Mouse (Mus musculus): ENCODE data around the gene Tnf. TPM values are rescaled to one million over a fixed set of nuclear protein-coding genes. Genes with fewer than 3 reads are reported as not detected.
A peak's percentile ranks its signal among the peaks of the same experiment; 100 is the strongest.

Tnf gene
- total RNA-seq, 2 experiments from 2014 or later = 0.25 TPM; not detected in 1

DNA sequence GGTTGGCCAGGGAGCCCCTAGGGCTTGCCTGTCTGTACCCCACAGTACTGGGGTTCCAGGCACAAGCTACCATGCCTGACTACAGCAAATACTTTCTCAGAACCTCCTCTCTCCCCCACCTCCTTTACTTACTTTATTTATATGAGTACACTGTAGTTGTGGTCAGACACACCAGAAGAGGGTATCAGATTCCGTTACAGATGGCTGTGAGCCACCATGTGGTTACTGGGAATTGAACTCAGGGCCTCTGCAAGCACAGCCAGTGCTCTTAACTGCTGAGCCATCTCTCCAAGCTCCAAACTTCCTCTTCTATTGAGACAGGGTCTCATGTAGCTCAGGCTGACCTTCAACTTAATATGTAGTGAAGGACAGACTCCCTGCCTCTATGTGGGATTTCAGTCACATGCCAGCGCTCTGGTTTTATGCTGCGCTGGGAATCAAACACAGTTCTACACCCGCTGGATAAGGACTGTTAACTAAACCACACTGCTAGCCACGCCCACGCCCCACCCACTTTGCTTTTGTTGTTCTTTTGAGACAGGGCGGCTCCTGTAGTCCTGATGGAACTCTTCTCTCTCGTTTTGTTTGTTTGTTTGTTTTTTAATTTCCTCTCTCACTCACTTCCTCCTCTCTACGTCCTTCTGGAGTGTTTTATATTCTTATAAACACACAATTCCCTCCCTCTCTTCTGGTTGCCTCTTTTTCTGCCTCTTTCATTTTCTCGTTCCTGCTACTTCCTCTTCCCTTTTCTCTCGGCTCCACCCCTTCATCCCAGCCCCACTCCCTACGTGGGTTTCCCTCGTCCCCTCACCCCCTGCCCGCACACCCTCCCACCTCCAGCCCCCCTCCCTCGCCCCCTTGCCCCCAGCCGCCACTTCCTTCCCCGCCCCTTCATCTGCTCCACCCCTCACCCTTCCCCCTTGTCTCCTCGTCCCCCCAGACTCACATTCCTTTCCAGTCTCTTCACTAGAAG, 15.9 kb downstream of the Tnf start:
- no peak for DNase-seq (ENCODE audit: low spot score in 2 of 2)
- intact Hi-C loops (cut with DNase I) = no loop called here

DNA sequence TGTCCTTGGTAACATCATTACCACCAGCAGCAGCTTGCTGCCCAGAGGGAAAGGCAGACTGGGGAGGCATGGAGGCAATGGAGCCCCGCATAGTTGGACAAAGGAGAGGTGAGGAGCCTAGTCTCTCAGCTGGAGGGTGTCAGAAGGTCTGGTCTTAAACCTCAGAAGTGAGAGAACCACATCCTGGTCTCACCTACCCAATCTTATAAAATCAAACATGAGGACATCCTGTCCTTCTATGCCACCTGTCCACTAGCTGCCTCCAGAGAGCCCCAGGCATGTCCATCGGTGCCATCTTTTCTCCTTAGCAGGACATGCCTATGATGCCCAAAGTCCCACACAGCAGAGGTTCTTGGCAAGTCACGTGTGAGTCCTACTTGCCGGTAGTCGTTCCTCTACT, 21.7 kb downstream of the Tnf start:
- intact Hi-C loops (cut with DNase I) = no loop called here
- no peak for DNase-seq (ENCODE audit: low spot score in 2 of 2)

DNA sequence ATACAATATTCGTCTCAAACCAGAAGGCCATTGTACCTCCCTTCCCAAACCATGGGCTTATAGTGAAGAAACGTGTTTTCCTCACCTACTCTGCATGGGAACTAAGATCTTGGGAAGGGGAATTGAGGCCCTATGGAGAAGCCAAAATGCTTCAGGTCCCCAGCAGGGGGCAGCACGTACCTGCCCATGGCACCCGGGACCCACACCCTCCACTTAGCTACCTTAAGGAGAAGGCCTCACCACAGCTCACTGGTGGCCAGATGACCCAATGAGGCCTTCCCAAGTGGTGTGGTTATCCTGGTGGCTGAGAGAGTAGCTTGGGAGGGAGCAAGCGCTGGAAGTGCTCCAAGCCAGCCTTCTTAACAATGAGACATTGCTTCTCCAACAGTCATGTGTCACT, 23.3 kb downstream of the Tnf start:
- DNase-seq (ENCODE audit: low spot score in 2 of 2) = peak in 1 of 2 experiments; percentile 49
- intact Hi-C loops (cut with DNase I) = loop anchor here (2.0 kb wide), 1 partner anchor 54 kb away; the partner anchor contains the start of gene Atp6v1g2

DNA sequence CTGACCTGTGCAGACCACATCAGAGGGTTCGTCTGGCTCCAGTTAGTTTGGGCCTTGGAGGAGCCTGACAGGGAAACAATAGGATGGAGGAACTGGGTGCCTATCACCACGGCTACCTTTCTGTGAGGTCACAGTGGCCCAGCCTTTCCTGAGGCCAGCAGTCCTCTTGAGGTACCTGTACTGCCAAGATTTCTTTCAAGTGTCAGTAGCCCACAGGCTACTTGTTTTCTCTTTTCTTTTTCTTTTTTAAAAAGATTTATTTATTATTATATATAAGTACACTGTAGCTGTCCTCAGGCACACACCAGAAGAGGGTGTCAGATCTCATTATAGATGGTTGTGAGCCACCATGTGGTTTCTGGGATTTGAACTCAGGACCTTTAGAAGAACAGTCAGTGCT, 25.8 kb downstream of the Tnf start, which contains the start of gene Aif1:
TSS of gene Aif1 (minus strand) at position 101 of the 400 bp plus-strand sequence.
- intact Hi-C loops (cut with DNase I) = no loop called here
- no peak for DNase-seq (ENCODE audit: low spot score in 2 of 2)

DNA sequence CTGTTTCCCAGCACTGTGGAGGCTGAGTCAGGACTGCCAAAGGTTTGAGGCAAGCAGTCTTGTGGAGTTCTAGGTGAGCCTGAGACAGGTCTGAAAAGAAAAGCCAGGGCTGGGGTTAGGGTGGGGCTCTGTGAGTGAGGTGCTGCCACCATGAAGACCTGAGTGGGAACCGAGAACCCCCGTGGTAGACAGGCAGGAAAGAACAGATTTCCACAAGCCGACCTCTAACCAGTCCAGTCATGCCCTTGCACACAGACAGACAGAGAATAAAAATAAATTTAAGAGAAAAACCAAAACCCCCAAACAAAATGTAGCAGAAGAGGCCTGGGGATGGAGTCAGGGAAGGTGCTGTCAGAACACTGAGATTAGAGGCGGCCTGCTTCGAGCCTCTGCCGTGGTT, 26.4 kb downstream of the Tnf start:
- DNase-seq (ENCODE audit: low spot score in 2 of 2) = no peak
- intact Hi-C loops (cut with DNase I) = no loop called here

DNA sequence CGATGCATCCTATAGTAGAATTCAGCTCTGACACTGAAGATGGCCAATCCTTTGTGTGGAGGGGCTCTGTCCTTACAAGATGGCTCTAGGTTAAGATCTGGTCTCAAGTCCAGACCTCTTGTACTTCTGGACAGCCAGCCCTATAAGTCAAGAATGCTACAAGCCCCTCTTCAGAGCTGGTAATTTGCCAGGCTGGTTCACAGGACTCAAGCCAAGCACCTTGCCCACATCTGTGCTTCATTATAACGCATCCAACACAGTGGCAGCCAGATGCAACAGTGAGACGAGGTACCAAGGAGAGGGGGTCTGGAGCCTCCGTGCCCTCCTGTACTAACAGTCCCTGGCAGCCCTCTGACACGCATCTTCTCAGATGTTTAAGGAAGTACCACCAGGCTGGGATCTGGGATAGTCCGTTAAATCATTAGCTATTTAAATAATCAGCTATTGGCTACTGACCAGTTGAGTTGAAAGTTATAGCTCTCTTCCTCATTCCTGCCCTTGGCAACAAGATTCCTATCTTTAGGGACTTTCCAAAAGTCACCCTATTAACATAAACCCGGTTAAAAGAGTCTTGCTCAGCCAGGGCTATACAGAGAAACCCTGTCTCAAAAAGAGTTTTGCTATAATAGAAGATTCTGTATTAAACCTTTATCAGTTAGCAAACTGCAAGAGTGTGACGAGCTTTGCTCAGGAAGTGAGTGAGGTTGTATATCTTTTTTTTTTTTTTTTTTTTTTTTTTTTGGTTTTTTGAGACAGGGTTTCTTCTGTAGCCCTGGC, 27.4 kb downstream of the Tnf start:
- intact Hi-C loops (cut with DNase I) = no loop called here
- DNase-seq (ENCODE audit: low spot score in 2 of 2) = no peak

DNA sequence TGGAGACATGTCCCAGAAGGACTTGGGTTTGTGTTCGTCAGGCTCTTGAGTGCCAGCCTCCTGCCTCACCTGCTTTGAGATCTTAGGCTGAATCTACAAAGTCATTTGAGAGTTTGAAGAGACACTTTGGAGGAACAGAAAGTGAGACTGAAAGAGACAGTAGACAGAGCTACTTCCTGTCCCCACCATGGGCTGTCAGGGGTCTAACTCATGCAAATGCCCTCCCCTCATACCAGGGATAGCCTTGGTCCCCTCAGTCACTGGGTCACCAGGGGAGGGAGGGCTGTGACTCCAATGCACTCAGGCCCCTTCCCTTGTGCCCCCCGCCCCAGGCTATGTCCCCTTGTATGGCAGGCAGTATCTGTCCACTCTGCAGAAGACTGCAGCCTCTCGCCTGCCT, 28.5 kb downstream of the Tnf start:
- intact Hi-C loops (cut with DNase I) = no loop called here
- DNase-seq (ENCODE audit: low spot score in 2 of 2) = no peak

DNA sequence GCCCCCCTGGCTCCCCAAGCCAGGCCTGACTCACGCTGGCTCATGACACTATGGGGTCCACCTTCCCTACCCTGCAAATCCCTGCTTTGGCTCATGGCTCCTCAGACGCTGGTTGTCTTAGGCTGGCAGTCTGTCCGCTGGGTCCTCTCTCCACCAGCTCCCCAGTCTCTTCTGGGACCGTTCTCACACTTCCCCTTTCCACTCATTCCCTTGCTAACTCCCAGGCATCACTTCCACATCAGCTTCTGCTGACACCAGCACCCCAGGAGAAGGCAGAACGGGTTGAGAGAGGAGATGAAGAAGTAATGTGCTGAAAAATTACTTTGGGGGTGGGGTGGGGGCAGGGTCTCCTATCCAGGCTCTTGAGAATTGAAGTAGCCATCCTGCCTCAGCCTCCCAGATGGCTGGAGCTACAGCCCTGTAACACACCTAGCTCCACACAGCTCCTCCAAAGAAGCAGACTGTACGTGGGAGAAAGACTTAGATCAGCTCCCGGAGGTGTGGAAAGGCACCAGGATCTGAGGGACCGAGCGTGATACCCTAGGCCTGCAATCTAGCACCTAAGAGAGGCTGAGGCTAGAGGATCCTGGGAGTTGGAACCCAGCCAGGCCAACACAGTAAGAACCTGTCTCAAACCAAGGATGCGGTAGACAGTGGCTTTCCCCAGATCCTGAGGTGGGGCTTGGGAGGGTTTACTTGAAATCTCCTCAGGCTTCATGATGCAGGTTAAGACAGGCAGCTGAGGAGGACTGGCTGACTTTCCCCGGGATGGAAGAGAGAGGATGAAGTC, 29.2 kb downstream of the Tnf start:
- DNase-seq (ENCODE audit: low spot score in 2 of 2) = peak in 1 of 2 experiments; percentile 62
- intact Hi-C loops (cut with DNase I) = no loop called here

DNA sequence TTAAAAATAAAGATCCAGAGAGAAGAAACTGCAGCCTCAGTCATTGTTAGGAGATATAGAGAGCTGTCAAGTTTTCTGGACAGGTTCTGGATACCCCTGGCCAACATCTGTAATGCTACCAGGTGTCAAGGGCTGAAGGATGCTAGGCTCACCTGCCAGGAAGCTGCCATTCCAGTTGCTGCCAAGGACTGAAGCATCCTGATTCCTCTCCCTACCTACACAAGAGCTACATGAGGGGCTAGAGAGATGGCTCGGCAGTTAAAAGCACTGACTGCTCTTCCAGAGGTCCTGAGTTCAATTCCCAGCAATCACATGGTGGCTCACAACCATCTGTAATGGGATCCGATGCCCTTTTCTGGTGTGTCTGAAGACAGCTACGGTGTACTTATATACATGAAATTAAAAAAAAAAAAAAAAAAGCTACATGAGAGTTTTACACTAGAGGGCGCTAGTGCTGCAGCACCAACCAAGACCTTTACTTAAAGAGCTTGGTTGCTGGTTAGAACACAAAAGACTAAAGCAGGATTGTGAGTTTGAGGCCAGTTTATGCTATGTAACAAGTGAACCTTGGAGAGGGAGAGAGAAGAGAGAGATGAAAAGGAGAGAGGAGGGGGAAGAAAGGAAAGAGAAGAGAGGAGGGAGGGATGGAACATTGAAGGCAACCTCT, 33.1 kb downstream of the Tnf start:
- no peak for DNase-seq (ENCODE audit: low spot score in 2 of 2)
- intact Hi-C loops (cut with DNase I) = no loop called here

DNA sequence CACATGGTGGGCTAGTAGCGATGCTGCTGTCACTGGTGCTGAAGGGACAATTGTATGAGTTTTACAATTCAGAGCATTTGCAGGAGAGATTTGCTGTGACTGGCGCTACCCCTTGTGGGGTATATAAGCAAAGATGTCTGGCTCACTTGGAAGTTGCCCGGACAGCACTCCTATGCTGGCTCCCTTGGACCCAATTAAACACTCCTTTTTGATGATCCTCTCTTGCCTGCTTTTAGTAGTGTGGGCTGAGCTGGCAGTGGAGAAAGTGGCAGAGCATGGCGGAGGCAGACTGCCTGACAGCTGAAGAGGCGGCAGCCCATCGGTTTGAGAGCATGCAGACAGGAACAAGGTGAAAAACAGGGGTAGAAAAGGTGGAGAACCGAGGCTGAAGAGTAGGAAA, 34.0 kb downstream of the Tnf start:
- DNase-seq (ENCODE audit: low spot score in 2 of 2) = no peak
- intact Hi-C loops (cut with DNase I) = no loop called here

DNA sequence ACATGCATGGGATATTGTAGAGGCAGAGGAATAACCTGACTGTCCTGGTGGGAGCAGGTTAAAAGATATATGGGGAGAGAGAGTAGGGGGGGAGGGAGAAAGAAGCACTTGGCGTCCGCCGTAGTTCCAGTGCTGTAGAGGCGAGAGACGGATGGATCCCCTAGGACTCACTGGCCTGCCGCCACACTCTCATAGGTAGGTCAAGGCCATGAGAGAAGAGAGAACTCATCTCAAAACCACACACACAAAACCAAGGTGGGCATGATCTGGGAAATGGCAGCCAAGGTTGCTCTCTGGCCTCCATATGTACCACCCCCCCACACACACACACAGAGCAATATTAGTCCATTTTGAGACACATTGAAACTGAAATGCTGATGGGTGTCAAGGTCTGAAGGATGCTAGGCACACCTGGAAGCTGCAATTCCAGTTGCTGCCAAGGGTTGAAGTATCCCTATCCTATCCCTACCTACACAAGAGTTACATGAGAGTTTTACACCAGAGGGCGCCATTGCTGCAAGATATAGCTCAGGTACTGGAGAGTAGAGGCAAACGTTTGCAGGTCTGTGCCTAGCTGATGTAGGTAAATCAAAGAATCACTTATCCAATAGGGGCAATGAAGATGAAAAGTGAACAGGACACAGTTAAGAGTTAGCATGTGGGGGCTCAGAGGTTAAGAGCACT, 35.3 kb downstream of the Tnf start:
- intact Hi-C loops (cut with DNase I) = no loop called here
- DNase-seq (ENCODE audit: low spot score in 2 of 2) = peak in 1 of 2 experiments; percentile 46

DNA sequence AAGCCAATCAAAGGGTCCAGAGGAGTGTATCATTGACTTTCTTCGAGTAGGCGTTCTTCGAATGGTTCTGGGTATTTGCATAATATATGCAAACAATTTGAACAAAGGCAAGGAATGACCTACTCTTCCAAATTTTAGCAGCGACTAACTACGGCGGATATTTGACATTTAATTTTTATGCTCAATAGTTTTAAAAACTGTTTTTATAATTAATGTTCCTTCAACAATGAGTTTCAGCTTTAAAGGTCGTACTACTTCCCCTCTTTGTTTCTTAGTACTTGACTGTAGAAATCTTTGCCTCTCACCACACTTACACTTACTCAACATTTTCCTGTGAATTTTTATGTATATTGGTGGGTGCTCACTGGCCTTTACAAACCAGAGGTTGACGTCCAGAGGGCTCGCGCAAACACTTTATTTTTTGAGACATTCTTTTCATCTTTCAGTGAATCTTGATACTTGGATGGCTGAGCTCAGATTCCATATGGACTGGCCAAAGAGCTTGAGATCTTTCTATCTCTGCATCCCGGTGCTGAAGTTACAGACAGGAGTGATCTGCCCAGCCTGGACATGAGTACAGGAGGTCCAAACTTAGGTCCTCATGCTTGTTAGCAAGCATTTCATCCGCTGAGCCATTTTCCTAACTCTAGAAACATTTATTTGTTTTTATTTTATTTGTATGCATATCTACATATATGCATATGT, 36.2 kb downstream of the Tnf start:
- intact Hi-C loops (cut with DNase I) = loop anchor here (2.0 kb wide), 1 partner anchor 71 kb away; no protein-coding TSS in a partner anchor
- DNase-seq (ENCODE audit: low spot score in 2 of 2) = no peak

DNA sequence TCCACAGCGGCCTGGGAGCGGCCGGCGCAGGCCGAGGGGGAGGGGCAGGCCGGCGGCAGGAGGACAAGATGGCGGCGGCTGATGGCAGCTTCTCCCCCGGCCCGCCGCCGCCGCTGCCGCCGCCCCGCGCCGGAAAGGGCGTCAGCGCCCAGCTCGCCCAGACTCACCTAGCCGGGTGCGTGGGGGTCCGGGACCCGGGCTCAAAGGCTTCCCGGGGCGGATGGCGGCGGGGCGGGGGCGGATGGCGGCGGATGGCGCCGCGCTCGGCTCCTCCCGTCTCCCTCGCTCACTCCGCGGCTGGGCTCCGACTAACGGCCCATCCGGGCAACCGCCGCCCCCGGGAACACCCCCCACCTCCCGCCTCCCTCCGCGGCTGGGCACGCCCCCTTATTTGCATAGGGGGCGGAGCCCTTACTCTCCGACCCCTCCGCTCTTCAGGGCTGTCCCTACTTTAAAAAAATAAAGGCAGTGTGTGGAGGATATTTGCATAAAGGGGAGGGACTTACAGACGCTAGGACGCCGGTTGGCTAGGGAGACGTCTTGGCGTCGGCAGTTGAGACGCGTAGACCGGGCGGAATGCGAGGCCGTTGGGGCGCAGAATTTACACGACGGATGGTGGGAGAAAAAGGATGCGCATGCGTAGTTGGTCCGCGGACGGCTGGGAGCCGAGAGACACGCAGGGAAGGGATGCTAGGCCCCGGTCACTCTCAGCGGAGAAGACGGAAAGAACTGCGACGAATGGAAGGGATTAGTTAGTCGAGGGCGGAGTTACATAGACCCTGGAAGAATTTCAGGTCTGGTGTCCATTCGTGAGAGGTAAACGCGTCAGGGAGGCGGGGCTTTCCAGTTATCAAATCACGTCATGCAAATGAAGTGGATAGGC, 37.0 kb downstream of the Tnf start, which contains the start of gene Prrc2a:
TSS of gene Prrc2a (minus strand) at position 330 of the 883 bp plus-strand sequence.
- intact Hi-C loops (cut with DNase I) = loop anchor here (1.0 to 2.0 kb wide), 2 partner anchors 30 to 72 kb away; partner anchors contain the start of gene Bag6
- peak; percentile 99 for DNase-seq (ENCODE audit: low spot score in 2 of 2)

DNA sequence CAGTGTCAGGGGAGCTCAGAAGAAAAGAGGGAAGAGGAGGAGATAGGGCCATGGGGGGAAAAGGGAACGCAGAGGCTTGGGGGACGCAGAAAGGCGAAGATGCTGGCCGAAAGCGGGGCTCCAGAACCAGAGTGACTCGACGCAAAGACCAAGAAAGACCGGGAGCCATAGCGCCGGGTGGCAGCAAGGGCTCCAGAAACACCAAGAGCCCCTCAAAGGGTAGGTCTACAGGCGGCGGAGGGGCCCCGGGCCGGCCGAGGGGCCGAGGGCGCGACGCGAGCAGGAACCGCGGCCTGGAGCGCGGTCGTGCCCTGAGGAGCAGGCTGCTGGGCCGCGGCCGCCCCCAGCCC, 37.6 kb downstream of the Tnf start:
- no peak for DNase-seq (ENCODE audit: low spot score in 2 of 2)
- intact Hi-C loops (cut with DNase I) = loop anchor here (1.0 to 2.0 kb wide), 2 partner anchors 29 to 73 kb away; partner anchors contain the start of gene Bag6

DNA sequence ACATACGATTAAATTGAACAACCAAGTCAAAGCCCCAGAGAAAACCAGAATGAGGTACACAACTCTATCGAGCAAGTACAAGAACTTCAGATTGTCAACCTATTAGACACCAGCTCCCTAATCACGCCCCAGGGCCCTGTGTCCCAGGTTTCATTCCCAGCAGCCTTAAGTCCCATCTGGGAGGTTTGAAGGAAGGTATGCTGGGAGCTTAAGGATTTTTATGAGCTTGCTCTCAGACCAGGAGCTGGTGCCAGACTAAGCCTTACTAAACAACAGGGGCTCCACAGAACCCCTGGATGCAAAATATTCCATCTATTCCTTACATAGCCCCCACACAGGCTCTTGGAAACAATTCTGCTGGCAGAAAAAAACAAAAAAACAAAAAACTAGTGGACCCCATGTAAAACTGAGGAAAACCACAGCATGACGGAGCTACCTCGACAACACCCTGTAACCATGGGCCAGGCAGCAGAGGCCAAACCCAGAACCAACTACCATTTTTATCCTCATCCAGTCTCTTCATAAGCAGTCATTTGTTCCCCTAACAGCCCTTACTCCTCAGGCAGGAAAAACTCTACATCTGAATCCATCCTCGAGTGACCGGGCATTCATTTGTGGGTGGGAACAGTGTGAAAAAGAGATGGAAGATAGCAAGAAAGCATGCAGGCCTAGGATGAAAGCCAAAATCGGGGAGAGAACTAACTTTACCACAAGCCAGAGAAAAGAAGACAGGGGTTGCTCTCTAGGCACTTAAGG, 38.3 kb downstream of the Tnf start:
- no peak for DNase-seq (ENCODE audit: low spot score in 2 of 2)
- intact Hi-C loops (cut with DNase I) = loop anchor here (1.0 to 2.0 kb wide), 2 partner anchors 28 to 73 kb away; partner anchors contain the start of gene Bag6

DNA sequence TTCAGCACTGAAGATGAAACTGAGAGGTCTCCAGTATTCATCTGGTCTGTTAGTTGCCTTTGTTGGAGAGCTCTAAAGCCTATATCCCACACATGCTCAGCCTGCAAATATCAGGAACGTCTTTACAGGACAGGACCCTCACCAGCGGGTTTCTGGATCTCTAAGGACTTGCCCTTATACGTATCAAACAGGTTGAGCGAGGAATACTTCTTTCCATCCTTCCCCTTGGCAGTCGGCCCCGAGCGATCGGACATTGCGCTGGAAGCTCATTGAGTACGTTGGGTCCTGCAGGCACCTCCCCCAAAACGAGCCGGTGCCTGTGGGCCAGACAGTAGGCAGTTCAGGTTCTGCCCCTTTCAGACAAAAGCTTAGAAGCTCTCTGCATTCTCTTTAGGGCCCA, 39.1 kb downstream of the Tnf start:
- no peak for DNase-seq (ENCODE audit: low spot score in 2 of 2)
- intact Hi-C loops (cut with DNase I) = no loop called here
